In genomic region chr5:130950894-130951400, GRCm38 (mm10) we compare ENCODE assay signal across 8 mouse cellular contexts.
A peak's percentile ranks its signal among the peaks of the same experiment; 100 is the strongest.
DNase-seq lines count a peak whose midpoint lies in the region; ATAC-seq and TF ChIP-seq lines count a peak whose summit lies in the region.

No protein-coding gene starts in this region.

- no peak overlapping the region for H3K9ac ChIP-seq in liver, embryonic 14.5 days (replicated peaks)
- H3K9ac ChIP-seq in liver, embryonic 11.5 days (ENCODE audit: low read depth, low read length) = no peak overlapping the region
- H3K9ac ChIP-seq in embryonic facial prominence, embryonic 11.5 days (replicated peaks; ENCODE audit: low read length) = no peak overlapping the region
- H3K9ac ChIP-seq in midbrain, embryonic 14.5 days (replicated peaks; ENCODE audit: low read length) = no peak overlapping the region

- H3K27me3 ChIP-seq in liver, embryonic 14.5 days (ENCODE audit: control insufficient read depth, insufficient read depth, low read length) = no peaks in the 10 kb centered on the region
- no peaks in the 10 kb centered on the region for H3K27me3 ChIP-seq in liver, embryonic 11.5 days (replicated peaks; ENCODE audit: control insufficient read depth, insufficient read depth, low read length)
- H3K27me3 ChIP-seq in embryonic facial prominence, embryonic 11.5 days (ENCODE audit: control insufficient read depth, insufficient read depth, low read length) = no peaks in the 10 kb centered on the region
- H3K27me3 ChIP-seq in midbrain, embryonic 14.5 days (ENCODE audit: control insufficient read depth, insufficient read depth, low read length) = no peaks in the 10 kb centered on the region

- 26% methylated on average over 6 of the region's 6 CpGs for WGBS in liver, embryonic 14.5 days (ENCODE audit: insufficient replicate concordance)
- 38% methylated on average over 6 of the region's 6 CpGs for WGBS in liver, embryonic 11.5 days
- 36% methylated on average over 6 of the region's 6 CpGs for WGBS in embryonic facial prominence, embryonic 11.5 days
- WGBS in midbrain, embryonic 14.5 days = 45% methylated on average over 6 of the region's 6 CpGs

- H3K4me1 ChIP-seq in liver, embryonic 14.5 days (replicated peaks; ENCODE audit: control insufficient read depth in 2 of 2, insufficient read depth in 2 of 2, low read length in 1 of 2) = no peaks in the 10 kb centered on the region
- no peaks in the 10 kb centered on the region for H3K4me1 ChIP-seq in liver, embryonic 11.5 days (replicated peaks; ENCODE audit: control insufficient read depth, insufficient read depth, low read length)
- H3K4me1 ChIP-seq in embryonic facial prominence, embryonic 11.5 days (ENCODE audit: control insufficient read depth, insufficient read depth, low read length) = no peaks in the 10 kb centered on the region
- 0 out of 2 replicates have a peak, but pooled peaks cover 2% of the 10 kb centered on the region for H3K4me1 ChIP-seq in midbrain, embryonic 14.5 days (ENCODE audit: control insufficient read depth, insufficient read depth, low read length)

- H3K4me3 ChIP-seq in liver, embryonic 14.5 days (ENCODE audit: insufficient read depth in 1 of 2, low read depth in 2 of 2, low read length in 2 of 2) = no peak overlapping the region
- H3K4me3 ChIP-seq in liver, embryonic 11.5 days (ENCODE audit: low read depth, low read length) = no peak overlapping the region
- no peak overlapping the region for H3K4me3 ChIP-seq in embryonic facial prominence, embryonic 11.5 days (ENCODE audit: low read depth, low read length)
- no peak overlapping the region for H3K4me3 ChIP-seq in midbrain, embryonic 14.5 days (replicated peaks; ENCODE audit: low read depth, low read length)

- no peak for ATAC-seq in liver, embryonic 14.5 days (ENCODE audit: insufficient read depth)
- ATAC-seq in liver, embryonic 11.5 days (replicated peaks; ENCODE audit: low FRiP score) = no peak
- no peak for ATAC-seq in embryonic facial prominence, embryonic 11.5 days (replicated peaks; ENCODE audit: insufficient number of reproducible peaks, low FRiP score, low TSS enrichment, low read depth)
- ATAC-seq in midbrain, embryonic 14.5 days (ENCODE audit: low FRiP score, low TSS enrichment) = no peak

- no peaks in the 10 kb centered on the region for H3K36me3 ChIP-seq in liver, embryonic 14.5 days (replicated peaks; ENCODE audit: control insufficient read depth, insufficient read depth, low read depth)
- H3K36me3 ChIP-seq in liver, embryonic 11.5 days (ENCODE audit: control insufficient read depth, insufficient read depth, low read length) = no peaks in the 10 kb centered on the region
- no peaks in the 10 kb centered on the region for H3K36me3 ChIP-seq in embryonic facial prominence, embryonic 11.5 days (replicated peaks; ENCODE audit: control insufficient read depth, insufficient read depth, low read depth, low read length)
- H3K36me3 ChIP-seq in midbrain, embryonic 14.5 days (ENCODE audit: control insufficient read depth, insufficient read depth, low read length) = no peaks in the 10 kb centered on the region

- DNase-seq in adrenal gland, postnatal 14 days = peak; percentile 6
- no peak for DNase-seq in adrenal gland, adult 18-20 months (ENCODE audit: low spot score in 2 of 2)
- no peak for DNase-seq in liver, embryonic 14.5 days (ENCODE audit: low read depth in 3 of 3, low spot score in 3 of 3)
- DNase-seq in liver, embryonic 11.5 days (ENCODE audit: low spot score) = no peak
- peak; percentile 57 for DNase-seq in embryonic facial prominence, embryonic 11.5 days (ENCODE audit: low spot score)
- peak; percentile 27 for DNase-seq in midbrain, embryonic 14.5 days
- no peak for DNase-seq in frontal cortex, postnatal 36 days (ENCODE audit: low spot score in 2 of 2)
- no peak for DNase-seq in frontal cortex, postnatal 10 days (ENCODE audit: low spot score in 2 of 2)

- TF ChIP-seq EP300 in liver, embryonic 14.5 days (IDR thresholded peaks at IDR 0.05; ENCODE audit: low read depth) = no peak

- TF ChIP-seq CTCF in liver, embryonic 14.5 days (IDR thresholded peaks at IDR 0.05; ENCODE audit: low read depth) = peak; percentile 56

- no peak overlapping the region for H3K4me2 ChIP-seq in liver, embryonic 14.5 days (ENCODE audit: low read depth)
- H3K4me2 ChIP-seq in liver, embryonic 11.5 days = no peak overlapping the region
- no peak overlapping the region for H3K4me2 ChIP-seq in embryonic facial prominence, embryonic 11.5 days (ENCODE audit: low read depth, low read length)
- no peak overlapping the region for H3K4me2 ChIP-seq in midbrain, embryonic 14.5 days (ENCODE audit: low read length)

- no peaks in the 10 kb centered on the region for H3K9me3 ChIP-seq in liver, embryonic 14.5 days (ENCODE audit: control insufficient read depth, low read length)
- H3K9me3 ChIP-seq in liver, embryonic 11.5 days (ENCODE audit: control insufficient read depth, low read length) = no peaks in the 10 kb centered on the region
- H3K9me3 ChIP-seq in embryonic facial prominence, embryonic 11.5 days (replicated peaks; ENCODE audit: control insufficient read depth, low read length) = no peaks in the 10 kb centered on the region
- H3K9me3 ChIP-seq in midbrain, embryonic 14.5 days (ENCODE audit: control insufficient read depth, low read length) = no peaks in the 10 kb centered on the region

- no peak overlapping the region for H3K27ac ChIP-seq in liver, embryonic 14.5 days
- H3K27ac ChIP-seq in liver, embryonic 11.5 days (ENCODE audit: low read depth, low read length) = no peak overlapping the region
- H3K27ac ChIP-seq in embryonic facial prominence, embryonic 11.5 days (replicated peaks; ENCODE audit: low read depth, low read length) = no peak overlapping the region
- no peak overlapping the region for H3K27ac ChIP-seq in midbrain, embryonic 14.5 days (replicated peaks; ENCODE audit: low read depth, low read length)

Comparison
In these comparisons a context has a peak if more than half of its experiments do, and no peak if none do; other contexts are left out.
1. DNase-seq: peak in adrenal gland, postnatal 14 days (single experiment), embryonic facial prominence, embryonic 11.5 days (single experiment) and midbrain, embryonic 14.5 days (single experiment); none in adrenal gland, adult 18-20 months (0 of 2), liver, embryonic 14.5 days (0 of 3), liver, embryonic 11.5 days (single experiment), frontal cortex, postnatal 36 days (0 of 2) and frontal cortex, postnatal 10 days (0 of 2).